Mouse (Mus musculus) small intestine, adult 2 months (tissue): ENCODE measurements around the gene Ptcd1. TPM values are rescaled to one million over a fixed set of nuclear protein-coding genes. Genes with fewer than 3 reads are reported as not detected.

Experiments
- H3K27ac ChIP-seq: fragments of 200-500 bp; 2 replicates; pipeline ENCODE4 v1.5.1; 2012; ENCODE audit warnings: low read depth, low read length, control low read depth, inconsistent platforms; ENCODE audit not compliant: insufficient read depth
- H3K27me3 ChIP-seq: fragments of 200-500 bp; 2 replicates; pipeline ENCODE4 v1.6.1; 2012; ENCODE audit warnings: mild to moderate bottlenecking, moderate library complexity, low read length, inconsistent platforms; ENCODE audit not compliant: control insufficient read depth, insufficient read depth
- H3K36me3 ChIP-seq: fragments of 200-500 bp; 2 replicates; pipeline ENCODE4 v1.6.1; 2012; ENCODE audit warnings: mild to moderate bottlenecking, low read length, control low read depth, inconsistent platforms; ENCODE audit not compliant: control insufficient read depth, insufficient read depth
- H3K4me1 ChIP-seq: fragments of 200-500 bp; 2 replicates; pipeline ENCODE4 v1.6.1; 2012; ENCODE audit warnings: low read length, inconsistent platforms, mixed read lengths; ENCODE audit not compliant: control insufficient read depth, insufficient read depth, insufficient read length
- H3K4me3 ChIP-seq: fragments of 200-500 bp; 2 replicates; pipeline ENCODE4 v1.5.1; 2012; ENCODE audit warnings: low read depth, mild to moderate bottlenecking, control low read depth, inconsistent platforms, low read length, moderate library complexity
- CTCF ChIP-seq: fragments of 200-500 bp; IDR thresholded peaks from 2 replicates; pipeline ENCODE4 v1.5.1; 2012; ENCODE audit warnings: low read depth, mild to moderate bottlenecking, control low read depth, inconsistent platforms, low read length, moderate library complexity, mixed read lengths; ENCODE audit not compliant: insufficient replicate concordance, insufficient read length; ENCODE audit errors: extremely low read depth
- POLR2A ChIP-seq: fragments of 200-500 bp; IDR thresholded peaks from 2 replicates; pipeline ENCODE4 v1.6.1; 2012; ENCODE audit warnings: low read depth, mild to moderate bottlenecking, control low read depth, inconsistent platforms, low read length, moderate library complexity
- WGBS: fragments of 180-500 bp; shearing (Covaris S2); methylation state at CpG from one replicate; pipeline ENCODE4 v1.1.7; 2018; 5-methylcytosine and 5-hydroxymethylcytosine counted together
- polyA plus RNA-seq: library from polyadenylated mRNA; depleted of rRNA; stranded (reverse); fragments of >200 nt; gene quantifications from 2 replicates; pipeline ENCODE4 v1.2.3, GENCODE M21; 2012

The Ptcd1 gene
- polyA plus RNA-seq, 1 experiment: 11.6 TPM

GRCm38 (mm10) chr5:145207385-145207784 is 40.5 kb upstream of the Ptcd1 start:
- 96% methylated on average over 6 of the region's 6 CpGs for WGBS

GRCm38 (mm10) chr5:145205041-145205440 is 38.1 kb upstream of the Ptcd1 start:
- H3K27ac ChIP-seq: no peak overlapping the region
- WGBS: 5% methylated on average over 9 of the region's 9 CpGs
- TF ChIP-seq CTCF (no peak), POLR2A (no peak)

More at GRCm38 (mm10) chr5:145207385-145207784, 40.5 kb upstream of the Ptcd1 start:
- peaks cover 7% of the 10 kb centered on the region for H3K4me1 ChIP-seq
- H3K36me3 ChIP-seq: peaks cover 9% of the 10 kb centered on the region
- H3K27me3 ChIP-seq: no peaks in the 10 kb centered on the region
- no peak overlapping the region for H3K27ac ChIP-seq
- no peak overlapping the region for H3K4me3 ChIP-seq
- TF ChIP-seq CTCF (no peak), POLR2A (no peak)

DNA sequence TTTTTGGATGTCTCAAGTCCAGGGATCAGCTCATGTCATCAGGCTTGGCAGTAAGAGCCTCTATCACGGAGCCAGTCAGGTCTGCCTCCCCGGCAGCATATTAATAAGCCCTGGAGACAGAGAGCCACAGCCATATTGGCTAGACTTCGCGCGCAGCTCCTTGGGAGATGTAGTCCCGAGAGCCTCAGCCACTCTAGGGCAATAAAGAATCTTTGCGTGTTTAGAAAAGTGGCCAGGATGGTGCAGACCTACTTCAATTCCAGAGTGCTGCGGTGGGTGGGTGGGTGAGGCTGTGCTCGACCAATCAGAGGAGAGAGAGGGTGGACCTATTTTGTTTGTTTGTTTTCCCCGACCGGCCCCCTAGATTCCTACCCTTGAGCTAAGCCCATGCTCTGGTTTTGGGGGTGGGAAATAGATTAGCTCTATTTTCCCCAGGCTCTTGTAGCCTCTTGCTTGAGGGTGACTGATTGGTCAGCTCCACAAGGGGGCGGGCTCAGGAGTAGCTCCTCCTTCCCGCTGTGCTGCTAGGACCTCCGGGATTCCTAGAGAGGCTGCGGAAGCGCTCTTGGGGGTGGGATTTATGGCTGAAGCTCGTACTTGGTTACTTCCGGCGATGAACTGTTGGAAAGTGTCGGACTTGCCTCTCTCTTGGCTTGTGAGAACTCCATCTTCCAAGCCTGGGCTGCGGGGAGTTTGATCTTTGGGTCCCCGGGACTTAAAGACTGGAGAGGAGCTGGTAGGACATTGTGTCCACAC is 37.2 kb upstream of the Ptcd1 start, which contains the start of gene Zkscan5:
Gene Zkscan5 (plus strand): TSS at position 627 of the 756 bp plus-strand sequence.
- TF ChIP-seq CTCF (no peak), POLR2A (peak; percentile 65)

More at GRCm38 (mm10) chr5:145205041-145205440, 38.1 kb upstream of the Ptcd1 start:
- Histone ChIP-seq H3K4me3 (peak overlapping the region; percentile 47), H3K36me3 (peaks cover 5% of the 10 kb centered on the region), H3K4me1 (peaks cover 7% of the 10 kb centered on the region), H3K27me3 (no peaks in the 10 kb centered on the region)

GRCm38 (mm10) chr5:145202446-145202845 is 35.5 kb upstream of the Ptcd1 start:
- 43% methylated on average over 3 of the region's 3 CpGs for WGBS

More for the DNA sequence above, 37.2 kb upstream of the Ptcd1 start, which contains the start of gene Zkscan5:
- H3K36me3 ChIP-seq: peaks cover 5% of the 10 kb centered on the region
- peaks cover 7% of the 10 kb centered on the region for H3K4me1 ChIP-seq
- H3K27me3 ChIP-seq: no peaks in the 10 kb centered on the region
- peak within 1 kb of the TSS; percentile 67 for H3K27ac ChIP-seq
- H3K4me3 ChIP-seq: peak within 1 kb of the TSS; percentile 74
- WGBS: 2% methylated on average over 22 of the region's 22 CpGs

GRCm38 (mm10) chr5:145201321-145201991 is 34.5 kb upstream of the Ptcd1 start, which contains the start of gene Zkscan14:
Gene Zkscan14 (minus strand): TSS chr5:145201868.
- TF ChIP-seq POLR2A: peak; percentile 64; the same call in 1 of the 2 replicates
- no peak for TF ChIP-seq CTCF
- Histone ChIP-seq H3K4me1 (peaks cover 7% of the 10 kb centered on the region), H3K36me3 (peaks cover 8% of the 10 kb centered on the region; the same call in 1 of the 2 replicates), H3K27me3 (no peaks in the 10 kb centered on the region), H3K4me3 (peak within 1 kb of the TSS; percentile 84), H3K27ac (peak within 1 kb of the TSS; percentile 74)
- under 1% methylated on average over 37 of the region's 37 CpGs for WGBS

More at GRCm38 (mm10) chr5:145202446-145202845, 35.5 kb upstream of the Ptcd1 start:
- Histone ChIP-seq H3K36me3 (peaks cover 8% of the 10 kb centered on the region), H3K27me3 (no peaks in the 10 kb centered on the region), H3K4me1 (peaks cover 7% of the 10 kb centered on the region), H3K4me3 (no peak overlapping the region), H3K27ac (no peak overlapping the region)
- no peak for TF ChIP-seq CTCF
- TF ChIP-seq POLR2A: no peak

GRCm38 (mm10) chr5:145200387-145200786 is 33.5 kb upstream of the Ptcd1 start:
- peaks cover 2% of the 10 kb centered on the region for H3K4me1 ChIP-seq
- no peaks in the 10 kb centered on the region for H3K27me3 ChIP-seq
- no peak overlapping the region for H3K4me3 ChIP-seq

GRCm38 (mm10) chr5:145191962-145192361 is 25.1 kb upstream of the Ptcd1 start, which contains the start of gene Atp5j2:
Gene Atp5j2 (minus strand): TSS chr5:145192062.
- peak within 1 kb of the TSS; percentile 87 for H3K4me3 ChIP-seq
- H3K27me3 ChIP-seq: no peaks in the 10 kb centered on the region
- H3K27ac ChIP-seq: peak within 1 kb of the TSS; percentile 85
- TF ChIP-seq CTCF: no peak
- no peak for TF ChIP-seq POLR2A
- WGBS: 82% methylated on average over 2 of the region's 2 CpGs
- peaks cover 29% of the 10 kb centered on the region for H3K36me3 ChIP-seq
- peaks cover 5% of the 10 kb centered on the region; the same call in 1 of the 2 replicates for H3K4me1 ChIP-seq

More at GRCm38 (mm10) chr5:145200387-145200786, 33.5 kb upstream of the Ptcd1 start:
- H3K27ac ChIP-seq: peak overlapping the region; percentile 64
- peaks cover 15% of the 10 kb centered on the region for H3K36me3 ChIP-seq
- TF ChIP-seq POLR2A: no peak
- no peak for TF ChIP-seq CTCF
- 54% methylated on average over 7 of the region's 7 CpGs for WGBS
